Mouse (Mus musculus): ENCODE data around the gene Olfr478.

DNA sequence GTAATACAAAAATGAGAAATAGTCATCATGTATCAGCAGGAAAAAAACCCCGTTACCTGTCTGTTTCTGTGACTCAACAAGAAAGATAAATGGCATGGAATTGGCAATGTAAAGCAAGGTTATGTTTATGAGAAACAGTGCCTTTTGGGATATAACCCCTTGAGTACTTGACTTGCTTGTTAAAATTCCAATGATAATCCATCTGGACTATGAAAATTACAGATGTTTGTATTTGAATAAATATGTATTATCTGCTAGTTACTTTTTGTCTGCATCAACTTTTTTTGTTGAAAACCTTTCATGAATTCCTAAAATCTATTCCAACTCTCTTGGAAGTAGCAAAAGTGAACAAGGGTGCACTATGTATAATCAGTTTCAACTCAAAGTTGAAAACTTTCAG lies 33.5 kb upstream of the Olfr478 start, which contains the start of gene Olfr480:
- TF ChIP-seq CTCF (IDR thresholded peaks at IDR 0.05; ENCODE audit: control insufficient read depth, insufficient read depth, insufficient replicate concordance, low read depth, low read length) (no peak), POLR2A (IDR thresholded peaks at IDR 0.05; ENCODE audit: control insufficient read depth, low read depth, low read length) (no peak)
